ENCODE assay signal across 11 mouse cellular contexts in genomic region chr5:106448798-106449125, GRCm38 (mm10). TPM values are rescaled to one million over a fixed set of nuclear protein-coding genes. Genes with fewer than 3 reads are reported as not detected.
A peak's percentile ranks its signal among the peaks of the same experiment; 100 is the strongest.
DNase-seq lines count a peak whose midpoint lies in the region; ATAC-seq and TF ChIP-seq lines count a peak whose summit lies in the region.
"Had no signal": no experiment of that assay in that cellular context is flagged by ENCODE, and none has a peak within 500 bp of the region (broad histone marks: within the 10 kb centered on the region; RNA-seq: fewer than 3 reads in every experiment).

No protein-coding gene starts in this region.

- ATAC-seq in kidney, postnatal 0 days (replicated peaks; ENCODE audit: low FRiP score, low read depth), result no peak
- ATAC-seq in midbrain, embryonic 15.5 days (replicated peaks), result no peak
- no peak for ATAC-seq in activated CD4-positive, CD25-positive, alpha-beta regulatory T cell, adult 4 months

- H3K4me3 ChIP-seq in kidney, postnatal 0 days (replicated peaks; ENCODE audit: low read depth, low read length), result no peak overlapping the region
- no peak overlapping the region for H3K4me3 ChIP-seq in midbrain, embryonic 15.5 days

- H3K36me3 ChIP-seq in kidney, postnatal 0 days (ENCODE audit: insufficient read depth, low read length), result no peaks in the 10 kb centered on the region
- no peaks in the 10 kb centered on the region for H3K36me3 ChIP-seq in midbrain, embryonic 15.5 days (replicated peaks)

- no peaks in the 10 kb centered on the region for H3K9me3 ChIP-seq in kidney, postnatal 0 days (replicated peaks; ENCODE audit: low read length)
- H3K9me3 ChIP-seq in midbrain, embryonic 15.5 days, result no peaks in the 10 kb centered on the region

- no peak overlapping the region for H3K27ac ChIP-seq in kidney, postnatal 0 days
- H3K27ac ChIP-seq in midbrain, embryonic 15.5 days, result no peak overlapping the region

- 2% methylated on average over 6 of the region's 6 CpGs for WGBS in kidney, postnatal 0 days
- 7% methylated on average over 6 of the region's 6 CpGs for WGBS in midbrain, embryonic 15.5 days

- H3K4me1 ChIP-seq in kidney, postnatal 0 days (replicated peaks; ENCODE audit: insufficient read depth, low read length), result no peaks in the 10 kb centered on the region
- H3K4me1 ChIP-seq in midbrain, embryonic 15.5 days, result peaks cover 33% of the 10 kb centered on the region

- TF ChIP-seq CTCF in kidney, postnatal 0 days (IDR thresholded peaks at IDR 0.05; ENCODE audit: low read depth), result no peak

- H3K27me3 ChIP-seq in kidney, postnatal 0 days (ENCODE audit: insufficient read depth, low read length), result peaks cover 83% of the 10 kb centered on the region
- peaks cover 66% of the 10 kb centered on the region for H3K27me3 ChIP-seq in midbrain, embryonic 15.5 days (replicated peaks)

- H3K9ac ChIP-seq in kidney, postnatal 0 days (ENCODE audit: low read depth, low read length), result no peak overlapping the region
- no peak overlapping the region for H3K9ac ChIP-seq in midbrain, embryonic 15.5 days

- no peak overlapping the region for H3K4me2 ChIP-seq in kidney, postnatal 0 days (ENCODE audit: low read length)
- H3K4me2 ChIP-seq in midbrain, embryonic 15.5 days, result peak overlapping the region; percentile 35

- DNase-seq in kidney, postnatal 0 days (ENCODE audit: low spot score), result peak; percentile 68
- no peak for DNase-seq in kidney, adult 8-10 months
- peak; percentile 83 for DNase-seq in adipocyte (ENCODE audit: low spot score)
- DNase-seq in embryo, embryonic 10 days (ENCODE audit: low spot score), result peak; percentile 67
- no peak for DNase-seq in layer of hippocampus, postnatal 14 days (ENCODE audit: low spot score in 2 of 2)
- no peak for DNase-seq in Muller cell, postnatal 12 days (ENCODE audit: inconsistent ontology term)
- DNase-seq: layer of hippocampus, postnatal 36 days; lung, adult 18-20 months had no signal

RNA-seq across cellular contexts. Expression of gene Barhl2, which starts 9.2 kb away (rescaled TPM):
- polyA plus RNA-seq in kidney, postnatal 0 days (2015; fragmentation: Nextera tagmentation; extraction: Ambion mirVana), result not detected in 2 replicates
- polyA plus RNA-seq in midbrain, embryonic 15.5 days (2015; fragmentation: Nextera tagmentation; extraction: Ambion mirVana), result 7.8 and 8.5 TPM in 2 replicates
- under 1 TPM; 0.17 to 0.32 TPM for total RNA-seq in layer of hippocampus, postnatal 14 days (2021)
- polyA plus RNA-seq in activated CD4-positive, CD25-positive, alpha-beta regulatory T cell, adult 4 months (2017; shearing (Covaris generic)), result not detected
- total RNA-seq: heart, postnatal 25 days had no signal

Comparison
In these comparisons a context has a peak if more than half of its experiments do, and no peak if none do; other contexts are left out.
1. DNase-seq: peak in kidney, postnatal 0 days (single experiment), adipocyte (single experiment) and embryo, embryonic 10 days (single experiment); none in kidney, adult 8-10 months (0 of 2), layer of hippocampus, postnatal 14 days (0 of 2) and Muller cell, postnatal 12 days (single experiment).